Mouse (Mus musculus) heart, embryonic 15.5 days (tissue): ENCODE results near the gene Vmn2r11. TPM values are rescaled to one million over a fixed set of nuclear protein-coding genes. Genes with fewer than 3 reads are reported as not detected.
"Not testable (repeated sequence)": the region's sequence is repeated elsewhere in the genome, so short reads cannot be mapped to it uniquely, and the experiment has no call there.

Experiments
- ATAC-seq: fragments of 200-750 bp; cut with Nextera tagmentation; replicated peaks from 2 replicates; pipeline ENCODE4 v1.8.0; 2017; ENCODE audit warnings: low read depth, moderate TSS enrichment; ENCODE audit not compliant: insufficient number of reproducible peaks, insufficient read depth, low FRiP score
- H3K27ac ChIP-seq: fragments of 300-500 bp; sonication (generic); 2 replicates; pipeline ENCODE4 v1.5.1; 2015; ENCODE audit warnings: mild to moderate bottlenecking, inconsistent platforms
- H3K27me3 ChIP-seq: fragments of 300-500 bp; sonication (generic); 2 replicates; pipeline ENCODE4 v1.6.1; 2015; ENCODE audit warnings: inconsistent platforms
- H3K36me3 ChIP-seq: fragments of 300-500 bp; sonication (generic); 2 replicates; pipeline ENCODE4 v1.6.1; 2015; ENCODE audit warnings: mild to moderate bottlenecking, inconsistent platforms
- H3K4me1 ChIP-seq: fragments of 300-500 bp; sonication (generic); replicated peaks from 2 replicates; pipeline ENCODE4 v1.6.1; 2015; ENCODE audit warnings: inconsistent platforms
- H3K4me2 ChIP-seq: fragments of 300-500 bp; sonication (generic); 2 replicates; pipeline ENCODE4 v1.6.1; 2015; ENCODE audit warnings: inconsistent platforms, mild to moderate bottlenecking, moderate library complexity
- H3K4me3 ChIP-seq: fragments of 300-500 bp; sonication (generic); 2 replicates; pipeline ENCODE4 v1.5.1; 2015; ENCODE audit warnings: mild to moderate bottlenecking, inconsistent platforms
- H3K9ac ChIP-seq: fragments of 300-500 bp; sonication (generic); 2 replicates; pipeline ENCODE4 v1.6.1; 2015; ENCODE audit warnings: mild to moderate bottlenecking, inconsistent platforms
- H3K9me3 ChIP-seq: fragments of 300-500 bp; sonication (generic); replicated peaks from 2 replicates; pipeline ENCODE4 v1.6.1; 2016; ENCODE audit warnings: inconsistent platforms
- WGBS: fragments of 180-500 bp; shearing (Covaris S2); methylation state at CpG from one replicate; pipeline ENCODE4 v1.1.7; 2015; ENCODE audit warnings: mixed read lengths; 5-methylcytosine and 5-hydroxymethylcytosine counted together
- polyA plus RNA-seq: library from polyadenylated mRNA; unstranded; fragments of >200 nt; fragmentation: Nextera tagmentation; extraction: Ambion mirVana; gene quantifications from 2 replicates; pipeline ENCODE4 v1.2.1, GENCODE M21; 2015

Vmn2r11 gene
- polyA plus RNA-seq: not detected in 2 replicates

- not testable (repeated sequence) for H3K9ac ChIP-seq, ATAC-seq, H3K4me3 ChIP-seq, H3K4me2 ChIP-seq, H3K27ac ChIP-seq, H3K4me1 ChIP-seq, H3K36me3 ChIP-seq, H3K9me3 ChIP-seq, H3K27me3 ChIP-seq
- 80% methylated on average over 3 of the region's 3 CpGs for WGBS
Observed at GRCm38 (mm10) chr5:109059469-109059868, at the start of gene Vmn2r11. TSS of gene Vmn2r11 (minus strand) at chr5:109059569.

GRCm38 (mm10) chr5:109097850-109098249 is 38.5 kb upstream of the Vmn2r11 start, which contains the start of gene Vmn2r12:
TSS of gene Vmn2r12 (minus strand) at chr5:109097950.
- 72% methylated on average over 5 of the region's 5 CpGs for WGBS

GRCm38 (mm10) chr5:109096482-109096881 is 37.1 kb upstream of the Vmn2r11 start:
- not testable (repeated sequence) for H3K4me1 ChIP-seq, ATAC-seq, H3K9ac ChIP-seq, H3K27me3 ChIP-seq, H3K4me2 ChIP-seq, H3K27ac ChIP-seq, H3K36me3 ChIP-seq, H3K9me3 ChIP-seq, H3K4me3 ChIP-seq
- WGBS: 67% methylated on average over 3 of the region's 3 CpGs

More at GRCm38 (mm10) chr5:109097850-109098249, 38.5 kb upstream of the Vmn2r11 start, which contains the start of gene Vmn2r12:
- H3K36me3 ChIP-seq, H3K4me3 ChIP-seq, ATAC-seq, H3K4me2 ChIP-seq, H3K4me1 ChIP-seq, H3K27me3 ChIP-seq, H3K9me3 ChIP-seq, H3K9ac ChIP-seq, H3K27ac ChIP-seq: not testable (repeated sequence)

DNA sequence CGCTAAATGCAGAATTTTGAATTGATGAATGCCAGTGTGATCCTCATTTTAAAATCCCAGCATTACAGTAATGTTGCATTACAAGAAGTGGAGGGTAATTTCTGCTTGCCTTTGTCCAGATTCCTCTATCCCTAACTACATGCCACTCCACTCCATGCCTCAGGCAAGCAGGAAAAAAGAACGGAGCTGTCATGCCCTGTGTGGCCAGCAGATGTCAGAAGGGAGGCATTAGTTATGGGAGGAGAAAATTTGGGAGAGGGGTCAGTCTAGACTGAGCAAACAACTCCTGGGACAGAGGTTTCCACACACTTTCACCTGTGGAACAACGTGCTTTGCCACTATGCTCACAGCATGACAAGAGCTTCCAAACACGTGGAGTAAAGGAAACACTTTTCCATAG is 12.6 kb upstream of the Vmn2r11 start:
- H3K27me3 ChIP-seq, H3K4me3 ChIP-seq, H3K4me2 ChIP-seq, H3K9me3 ChIP-seq, H3K4me1 ChIP-seq, ATAC-seq, H3K9ac ChIP-seq, H3K27ac ChIP-seq, H3K36me3 ChIP-seq: not testable (repeated sequence)
- 38% methylated on average over 4 of the region's 4 CpGs for WGBS

- H3K27ac ChIP-seq: no peak overlapping the region
- peaks cover 4% of the 10 kb centered on the region for H3K9me3 ChIP-seq
- H3K27me3 ChIP-seq: no peaks in the 10 kb centered on the region
- H3K4me1 ChIP-seq: no peaks in the 10 kb centered on the region
- H3K4me2 ChIP-seq: no peak overlapping the region
- H3K9ac ChIP-seq: no peak overlapping the region
- no peak for ATAC-seq
- WGBS: 44% methylated on average over 1 of the region's 1 CpGs
- H3K36me3 ChIP-seq: no peaks in the 10 kb centered on the region
- no peak overlapping the region for H3K4me3 ChIP-seq
Observed at GRCm38 (mm10) chr5:109055286-109055685, 4.1 kb downstream of the Vmn2r11 start.

GRCm38 (mm10) chr5:109032591-109032990 is 26.8 kb downstream of the Vmn2r11 start:
- Histone ChIP-seq H3K4me2 (no peak overlapping the region), H3K9ac (no peak overlapping the region), H3K4me3 (no peak overlapping the region), H3K9me3 (no peaks in the 10 kb centered on the region), H3K4me1 (no peaks in the 10 kb centered on the region), H3K36me3 (no peaks in the 10 kb centered on the region), H3K27me3 (no peaks in the 10 kb centered on the region), H3K27ac (no peak overlapping the region)
- no peak for ATAC-seq

- H3K27me3 ChIP-seq, H3K4me2 ChIP-seq, H3K4me3 ChIP-seq, H3K9me3 ChIP-seq, H3K27ac ChIP-seq, H3K36me3 ChIP-seq, ATAC-seq, H3K9ac ChIP-seq, H3K4me1 ChIP-seq: not testable (repeated sequence)
Observed at GRCm38 (mm10) chr5:109006427-109006826, 52.9 kb downstream of the Vmn2r11 start, which contains the start of gene Vmn2r10. TSS of gene Vmn2r10 (minus strand) at chr5:109006527.

Other genes with a start within 250 kb of the Vmn2r11 start
- not detected in 2 replicates for gene Vmn2r9, start 207.0 kb downstream of the Vmn2r11 start, polyA plus RNA-seq
- not detected in 2 replicates for gene Vmn2r10, start 53.0 kb downstream of the Vmn2r11 start, polyA plus RNA-seq
- gene Vmn2r12, start 38.4 kb upstream of the Vmn2r11 start, polyA plus RNA-seq: not detected in 2 replicates
- not detected in 2 replicates for gene Vmn2r13, start 132.6 kb upstream of the Vmn2r11 start, polyA plus RNA-seq
- not detected in 2 replicates for gene Vmn2r14, start 165.1 kb upstream of the Vmn2r11 start, polyA plus RNA-seq
- not detected in 2 replicates for gene Vmn2r15, start 238.1 kb upstream of the Vmn2r11 start, polyA plus RNA-seq